Mouse (Mus musculus) kidney, adult 2 months (tissue): ENCODE measurements around the gene Pcnx2. TPM values are rescaled to one million over a fixed set of nuclear protein-coding genes. Genes with fewer than 3 reads are reported as not detected.

Experiments
- DNase-seq: peaks from one replicate; pipeline ENCODE4 v3.0.0; 2021
- H3K27ac ChIP-seq: fragments of 200-500 bp; 2 replicates; pipeline ENCODE4 v1.5.1; 2012; ENCODE audit warnings: low read depth, low read length, control low read depth, inconsistent platforms; ENCODE audit not compliant: insufficient read depth
- H3K27me3 ChIP-seq: fragments of 200-500 bp; replicated peaks from 2 replicates; pipeline ENCODE4 v1.6.1; 2012; ENCODE audit warnings: mild to moderate bottlenecking, moderate library complexity, low read length, inconsistent platforms; ENCODE audit not compliant: control insufficient read depth, insufficient read depth
- H3K36me3 ChIP-seq: fragments of 200-500 bp; 2 replicates; pipeline ENCODE4 v1.6.1; 2012; ENCODE audit warnings: mild to moderate bottlenecking, moderate library complexity, low read length, inconsistent platforms; ENCODE audit not compliant: control insufficient read depth, insufficient read depth
- H3K4me1 ChIP-seq: fragments of 200-500 bp; 2 replicates; pipeline ENCODE4 v1.6.1; 2011; ENCODE audit warnings: low read length; ENCODE audit not compliant: control insufficient read depth, insufficient read depth
- H3K4me3 ChIP-seq: fragments of 200-500 bp; 2 replicates; pipeline ENCODE4 v1.5.1; 2011; ENCODE audit warnings: mild to moderate bottlenecking, low read depth, low read length, control low read depth; ENCODE audit not compliant: insufficient read depth
- CTCF ChIP-seq: fragments of 200-500 bp; conservative IDR thresholded peaks from 2 replicates; pipeline ENCODE4 v1.5.1; 2011; ENCODE audit warnings: low read depth, mild to moderate bottlenecking, control low read depth, low read length, moderate library complexity, mixed read lengths; ENCODE audit not compliant: insufficient read depth, insufficient read length
- POLR2A ChIP-seq: fragments of 200-500 bp; IDR thresholded peaks from one replicate; pipeline ENCODE4 v1.6.1; 2011; ENCODE audit warnings: low read depth, low read length, control low read depth
- WGBS: fragments of 180-500 bp; shearing (Covaris S2); methylation state at CpG from one replicate; pipeline ENCODE4 v1.1.7; 2018; 5-methylcytosine and 5-hydroxymethylcytosine counted together
- polyA plus RNA-seq: library from polyadenylated mRNA; depleted of rRNA; stranded (reverse); fragments of >200 nt; gene quantifications from 2 replicates; pipeline ENCODE4 v1.2.3, GENCODE M21; 2012

Gene Pcnx2
- polyA plus RNA-seq, 1 experiment: 0.20 TPM

DNA sequence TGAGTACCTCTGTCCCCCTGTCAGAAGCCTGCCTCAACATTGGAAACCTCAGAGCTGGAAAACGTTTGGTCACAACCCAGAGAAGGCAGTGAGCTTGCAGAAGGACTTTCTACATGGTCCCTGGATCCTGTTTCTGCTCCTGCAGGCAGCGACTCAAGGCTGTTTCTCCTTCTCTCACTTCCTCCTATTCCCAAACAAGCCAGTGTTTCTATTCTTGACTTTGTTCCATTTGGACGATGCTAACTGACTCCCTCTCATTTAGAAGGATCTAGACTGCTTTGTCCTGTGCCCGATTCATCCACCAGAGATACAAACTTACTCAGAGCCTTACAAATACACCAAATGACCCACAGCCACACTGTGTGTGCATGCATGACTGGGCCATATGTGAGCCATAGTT lies 48.9 kb downstream of the Pcnx2 start:
- TF ChIP-seq CTCF: no peak
- no peak for TF ChIP-seq POLR2A
- H3K36me3 ChIP-seq: no peaks in the 10 kb centered on the region
- no peaks in the 10 kb centered on the region for H3K27me3 ChIP-seq
- H3K4me3 ChIP-seq: no peak overlapping the region
- no peak overlapping the region for H3K27ac ChIP-seq
- WGBS: 70% methylated on average over 4 of the region's 4 CpGs
- DNase-seq: no peak
- peaks cover 8% of the 10 kb centered on the region; the same call in 1 of the 2 replicates for H3K4me1 ChIP-seq

DNA sequence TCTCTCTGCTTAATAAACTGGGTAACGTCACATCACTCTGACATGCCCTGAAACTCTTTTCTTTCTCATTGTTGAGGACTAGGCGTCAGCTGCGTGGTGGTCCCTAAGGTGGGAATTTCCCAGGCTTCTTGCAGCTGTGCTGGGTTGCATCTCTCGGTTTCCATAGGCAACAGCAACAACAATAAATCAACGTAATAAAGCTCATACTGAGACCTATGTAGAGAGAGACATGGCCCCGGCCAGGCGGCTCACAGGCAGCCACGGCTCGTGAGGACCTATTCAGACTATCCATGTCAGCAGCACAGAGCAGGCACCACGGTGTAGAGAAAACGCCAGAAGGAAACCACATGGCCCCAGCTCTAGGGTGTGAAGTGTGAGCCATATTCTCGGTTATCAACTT lies 50.3 kb downstream of the Pcnx2 start:
- Histone ChIP-seq H3K4me3 (no peak overlapping the region), H3K27ac (no peak overlapping the region), H3K27me3 (no peaks in the 10 kb centered on the region), H3K4me1 (no peaks in the 10 kb centered on the region), H3K36me3 (no peaks in the 10 kb centered on the region)
- WGBS: 57% methylated on average over 12 of the region's 12 CpGs
- DNase-seq: no peak
- TF ChIP-seq POLR2A: no peak
- TF ChIP-seq CTCF: no peak

DNA sequence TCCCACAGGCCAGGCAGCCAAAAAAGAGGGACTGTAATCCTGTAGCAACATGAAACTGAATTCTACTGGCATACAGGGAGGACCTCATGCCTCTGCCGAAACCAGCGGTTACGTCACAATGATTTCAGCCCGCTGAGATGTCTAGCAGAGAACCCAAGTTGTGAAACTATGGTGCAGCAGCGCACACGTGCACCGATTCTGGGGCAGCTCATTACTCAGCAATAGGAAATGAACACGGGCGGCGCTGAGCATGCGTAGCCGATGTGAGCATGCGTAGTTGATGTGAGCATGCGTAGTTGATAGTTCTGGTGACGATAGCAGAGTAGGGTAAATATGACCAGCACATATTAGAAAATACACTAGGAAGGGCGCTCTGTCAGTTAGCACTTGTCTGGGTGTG lies 52.8 kb downstream of the Pcnx2 start:
- no peaks in the 10 kb centered on the region for H3K36me3 ChIP-seq
- no peak overlapping the region for H3K4me3 ChIP-seq
- 92% methylated on average over 16 of the region's 16 CpGs for WGBS
- no peak for TF ChIP-seq CTCF
- TF ChIP-seq POLR2A: no peak
- H3K27me3 ChIP-seq: no peaks in the 10 kb centered on the region
- no peak for DNase-seq
- H3K4me1 ChIP-seq: no peaks in the 10 kb centered on the region
- no peak overlapping the region for H3K27ac ChIP-seq

DNA sequence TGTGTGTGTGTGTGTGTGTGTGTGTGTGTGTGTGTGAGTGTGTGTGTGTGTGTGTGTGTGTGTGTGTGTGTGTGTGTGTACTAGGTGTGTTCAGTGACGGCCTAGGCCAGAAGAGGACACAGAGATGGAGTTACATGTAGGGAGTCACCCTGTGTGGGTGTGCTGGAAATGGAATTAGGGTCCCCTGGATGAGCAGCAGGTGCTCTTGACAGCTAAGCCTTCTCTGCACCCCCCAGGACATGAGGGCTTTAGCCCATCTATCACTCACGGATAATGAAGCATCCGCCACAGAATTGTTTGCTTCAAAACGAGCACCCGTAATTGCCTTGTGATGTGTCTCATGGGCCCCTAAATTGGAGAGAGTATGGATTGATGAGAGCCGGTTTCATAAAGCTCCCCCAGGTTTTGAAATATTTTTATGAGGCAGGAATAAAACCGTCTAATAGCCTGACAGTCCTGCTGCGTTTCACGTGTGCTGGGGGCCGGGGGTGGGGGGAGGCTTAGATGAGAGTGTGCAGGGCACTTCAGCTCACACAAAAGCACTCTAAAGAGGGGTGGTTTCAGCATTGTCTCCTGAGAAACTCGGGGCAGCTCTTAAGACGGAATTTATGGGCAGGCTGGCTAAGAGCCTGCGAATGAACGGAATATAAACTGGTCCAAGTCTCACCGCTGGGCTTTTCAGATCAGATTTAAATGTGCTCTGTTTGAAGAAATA lies 54.8 kb downstream of the Pcnx2 start:
- TF ChIP-seq POLR2A (no peak), CTCF (no peak)
- Histone ChIP-seq H3K27me3 (no peaks in the 10 kb centered on the region), H3K4me3 (no peak overlapping the region), H3K4me1 (no peaks in the 10 kb centered on the region), H3K27ac (no peak overlapping the region), H3K36me3 (no peaks in the 10 kb centered on the region)
- 72% methylated on average over 15 of the region's 15 CpGs for WGBS
- DNase-seq: no peak

DNA sequence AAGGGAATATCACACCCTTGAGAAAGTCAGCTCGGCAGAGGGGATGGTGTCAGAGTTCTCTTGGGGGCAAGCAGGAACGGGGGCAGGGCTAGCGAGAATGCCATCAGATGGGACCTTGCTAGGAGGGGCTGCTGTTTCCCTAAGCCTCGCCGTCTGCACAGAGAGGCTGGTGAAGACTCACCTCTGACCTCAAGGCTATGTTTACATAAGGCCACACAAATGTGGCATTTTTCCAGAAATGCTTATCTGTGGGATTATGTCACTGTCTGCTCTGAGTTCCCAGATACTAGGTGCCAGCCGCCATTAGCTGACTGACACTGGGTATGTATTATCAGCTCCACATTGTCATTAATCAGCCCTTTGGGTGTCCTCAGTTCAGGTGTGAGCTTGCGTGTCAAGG lies 56.0 kb downstream of the Pcnx2 start:
- Histone ChIP-seq H3K27me3 (no peaks in the 10 kb centered on the region), H3K4me3 (no peak overlapping the region), H3K36me3 (no peaks in the 10 kb centered on the region), H3K4me1 (no peaks in the 10 kb centered on the region), H3K27ac (no peak overlapping the region)
- TF ChIP-seq POLR2A: no peak
- TF ChIP-seq CTCF: no peak
- WGBS: 76% methylated on average over 7 of the region's 7 CpGs
- no peak for DNase-seq

DNA sequence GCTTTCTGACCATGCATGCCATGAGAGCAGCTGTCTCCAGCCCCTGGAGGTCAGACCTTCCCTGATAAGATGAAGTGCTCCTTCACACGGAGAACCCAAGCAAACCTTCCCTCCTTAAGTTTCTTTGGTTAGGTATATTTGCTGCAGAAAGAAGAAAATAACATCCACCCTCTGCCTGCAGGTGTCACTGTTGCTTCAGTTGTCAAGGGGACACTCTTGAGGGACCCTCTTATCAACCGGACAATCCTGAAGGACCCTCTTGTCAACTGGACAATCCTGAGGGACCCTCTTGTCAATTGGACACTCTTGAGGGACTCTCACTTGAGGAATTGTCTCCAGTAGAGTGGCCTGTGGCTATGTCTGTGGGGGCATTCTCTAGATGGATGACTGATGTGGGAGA lies 73.4 kb downstream of the Pcnx2 start:
- no peak for TF ChIP-seq POLR2A
- TF ChIP-seq CTCF: 0 out of 2 replicates have a peak, but pooled peaks have one; percentile 20
- H3K27me3 ChIP-seq: no peaks in the 10 kb centered on the region
- no peak for DNase-seq
- H3K4me3 ChIP-seq: no peak overlapping the region
- H3K36me3 ChIP-seq: no peaks in the 10 kb centered on the region
- H3K27ac ChIP-seq: no peak overlapping the region
- H3K4me1 ChIP-seq: no peaks in the 10 kb centered on the region
- WGBS: 53% methylated on average over 2 of the region's 2 CpGs

DNA sequence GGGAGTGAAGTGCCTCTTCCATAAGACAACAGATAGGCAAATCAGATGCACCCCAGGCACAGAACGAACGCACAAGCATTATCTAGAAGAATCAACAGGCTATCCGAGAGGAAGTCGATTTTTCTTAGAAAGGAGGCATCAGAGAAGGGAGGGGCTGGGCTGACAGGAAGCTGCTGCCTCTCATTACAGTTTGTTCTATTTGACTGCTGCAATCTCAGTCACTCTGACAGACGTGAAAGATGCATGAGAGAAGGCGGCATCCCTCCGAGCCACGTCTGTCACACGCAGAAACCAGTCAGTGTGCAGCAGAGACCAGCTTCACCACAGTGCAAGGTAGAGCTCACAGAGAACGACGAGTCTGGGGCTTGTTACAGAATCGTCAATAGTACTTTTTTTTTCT lies 74.4 kb downstream of the Pcnx2 start:
- no peak overlapping the region for H3K4me3 ChIP-seq
- DNase-seq: no peak
- 60% methylated on average over 12 of the region's 12 CpGs for WGBS
- H3K36me3 ChIP-seq: no peaks in the 10 kb centered on the region
- H3K27ac ChIP-seq: no peak overlapping the region
- TF ChIP-seq POLR2A (no peak), CTCF (no peak)
- no peaks in the 10 kb centered on the region for H3K4me1 ChIP-seq
- H3K27me3 ChIP-seq: no peaks in the 10 kb centered on the region

DNA sequence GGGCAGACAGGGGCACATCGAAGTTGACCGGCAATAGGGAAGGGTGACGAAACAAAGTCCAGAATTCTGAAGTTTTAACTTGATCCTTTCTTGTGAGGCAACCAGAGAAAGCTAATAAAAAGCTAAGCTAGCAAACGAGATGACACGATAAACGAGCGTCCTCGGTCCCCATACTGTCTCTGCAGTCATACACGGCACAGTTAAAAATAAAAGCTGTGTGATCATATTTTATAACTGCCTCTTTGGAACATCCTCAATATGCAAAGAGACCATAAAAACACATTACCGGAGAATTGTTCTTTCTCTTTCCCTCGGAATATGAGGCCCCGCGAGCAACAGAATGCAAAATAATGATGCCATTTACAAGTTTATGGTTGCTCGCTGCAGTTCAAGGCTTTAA lies 76.1 kb downstream of the Pcnx2 start:
- Histone ChIP-seq H3K27ac (no peak overlapping the region), H3K27me3 (no peaks in the 10 kb centered on the region), H3K36me3 (no peaks in the 10 kb centered on the region), H3K4me1 (no peaks in the 10 kb centered on the region), H3K4me3 (no peak overlapping the region)
- no peak for DNase-seq
- 55% methylated on average over 14 of the region's 14 CpGs for WGBS
- TF ChIP-seq CTCF: no peak
- TF ChIP-seq POLR2A: no peak
